Mouse (Mus musculus) myocyte (in vitro differentiated cells): ENCODE measurements around the gene Nfx1. TPM values are rescaled to one million over a fixed set of nuclear protein-coding genes. Genes with fewer than 3 reads are reported as not detected.

Experiments
- H3K27me3 ChIP-seq: one replicate; pipeline ENCODE4 v1.6.1; 2011; ENCODE audit not compliant: control insufficient read depth, insufficient read depth, insufficient read length
- H3K36me3 ChIP-seq: one replicate; pipeline ENCODE4 v1.6.1; 2011; ENCODE audit not compliant: control insufficient read depth, insufficient read depth
- H3K4me2 ChIP-seq: one replicate; pipeline ENCODE4 v1.6.1; 2011; ENCODE audit warnings: low read depth, control low read depth
- H3K4me3 ChIP-seq: one replicate; pipeline ENCODE4 v1.5.1; 2011; ENCODE audit warnings: mild to moderate bottlenecking, control low read depth, moderate library complexity
- H3K79me2 ChIP-seq: one replicate; pipeline ENCODE4 v1.6.1; 2011; ENCODE audit not compliant: control insufficient read depth, insufficient read depth
- H3ac ChIP-seq: one replicate; pipeline ENCODE4 v1.6.1; 2011; ENCODE audit not compliant: control insufficient read depth, insufficient read length
- CEBPB ChIP-seq: IDR thresholded peaks from 2 replicates; pipeline ENCODE4 v1.6.1; 2011; ENCODE audit warnings: mild to moderate bottlenecking, moderate library complexity; ENCODE audit not compliant: poor library complexity, insufficient read depth, severe bottlenecking
- E2F4 ChIP-seq: IDR thresholded peaks from one replicate; pipeline ENCODE4 v1.6.1; 2011; ENCODE audit warnings: mild to moderate bottlenecking, control low read depth, moderate library complexity; ENCODE audit not compliant: insufficient read depth
- MAX ChIP-seq: IDR thresholded peaks from one replicate; pipeline ENCODE4 v1.6.1; 2011; ENCODE audit warnings: low read depth, mild to moderate bottlenecking, control low read depth
- MYOD1 ChIP-seq, 3 experiments: IDR thresholded peaks; one replicate each; pipeline ENCODE4 v1.6.1; 2011; ENCODE audit warnings: control low read depth in 2 of 3, low read depth in 2 of 3, mild to moderate bottlenecking in 2 of 3, moderate library complexity in 1 of 3; ENCODE audit not compliant: insufficient read length in 2 of 3, control insufficient read depth in 1 of 3
- MYOG ChIP-seq, 3 experiments: IDR thresholded peaks; one replicate each; pipeline ENCODE4 v1.6.1; 2011; ENCODE audit warnings: control low read depth in 2 of 3, low read depth in 2 of 3, mild to moderate bottlenecking in 2 of 3; ENCODE audit not compliant: insufficient read length in 2 of 3, control insufficient read depth in 1 of 3, insufficient read depth in 1 of 3
- POLR2A ChIP-seq: IDR thresholded peaks from one replicate; pipeline ENCODE4 v1.6.1; 2011; ENCODE audit warnings: low read depth, mild to moderate bottlenecking, control low read depth, moderate library complexity; ENCODE audit not compliant: insufficient read length
- POLR2AphosphoS2 ChIP-seq: IDR thresholded peaks from one replicate; pipeline ENCODE4 v1.6.1; 2011; ENCODE audit warnings: low read depth, control low read depth; ENCODE audit not compliant: insufficient read length
- REST ChIP-seq: IDR thresholded peaks from one replicate; pipeline ENCODE4 v1.6.1; 2011; ENCODE audit warnings: mild to moderate bottlenecking, control low read depth, moderate library complexity; ENCODE audit not compliant: insufficient read depth, insufficient read length
- SRF ChIP-seq: IDR thresholded peaks from one replicate; pipeline ENCODE4 v1.6.1; 2011; ENCODE audit warnings: low read depth; ENCODE audit not compliant: control insufficient read depth, insufficient read length
- TCF12 ChIP-seq: IDR thresholded peaks from one replicate; pipeline ENCODE4 v1.6.1; 2011; ENCODE audit warnings: mild to moderate bottlenecking, control low read depth; ENCODE audit not compliant: poor library complexity, insufficient read depth, severe bottlenecking
- TCF3 ChIP-seq: IDR thresholded peaks from one replicate; pipeline ENCODE4 v1.6.1; 2011; ENCODE audit warnings: low read depth, control low read depth; ENCODE audit not compliant: insufficient read length
- USF1 ChIP-seq: IDR thresholded peaks from one replicate; pipeline ENCODE4 v1.6.1; 2011; ENCODE audit warnings: low read depth, mild to moderate bottlenecking, control low read depth, moderate library complexity
- polyA plus RNA-seq: library from polyadenylated mRNA; unstranded; fragments of >200 nt; fragmentation: generic; extraction: Trizol; gene quantifications from one replicate; pipeline ENCODE4 v1.2.1, GENCODE M21; 2012; ENCODE audit warnings: missing spikeins

The Nfx1 gene
- polyA plus RNA-seq, 1 experiment: 27.0 TPM

DNA sequence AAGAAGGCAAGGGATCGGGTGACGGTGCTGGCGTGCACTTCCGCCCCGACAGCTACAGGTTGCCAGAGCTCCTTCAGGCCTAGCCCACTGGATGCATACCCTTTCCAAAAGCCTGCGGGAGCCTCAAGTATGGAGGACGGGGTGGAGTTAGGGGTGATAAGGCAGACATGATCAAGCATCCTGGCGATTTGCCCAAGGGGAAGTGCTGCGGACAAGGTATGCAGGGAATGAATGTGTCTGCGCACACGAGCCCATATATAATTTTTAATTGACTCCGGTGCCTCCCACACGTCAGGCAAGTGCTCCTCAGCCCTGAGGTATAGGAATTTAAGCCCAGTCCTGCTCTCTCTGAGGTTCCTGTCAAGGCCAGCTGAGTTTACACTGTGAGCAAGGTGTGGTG, 84.4 kb downstream of the Nfx1 start:
- no peak overlapping the region for H3K4me3 ChIP-seq
- no peaks in the 10 kb centered on the region for H3K27me3 ChIP-seq
- no peaks in the 10 kb centered on the region for H3K36me3 ChIP-seq
- H3ac ChIP-seq: no peak overlapping the region
- H3K4me2 ChIP-seq: no peak overlapping the region
- no peaks in the 10 kb centered on the region for H3K79me2 ChIP-seq
- TF ChIP-seq CEBPB: no peak
- no peak for TF ChIP-seq USF1
- no peak for TF ChIP-seq MYOG (IDR thresholded peaks at IDR 0.05; ENCODE audit: control insufficient read depth in 1 of 3, insufficient read depth in 1 of 3, insufficient read length in 2 of 3, low read depth in 2 of 3)
- TF ChIP-seq MYOD1 (IDR thresholded peaks at IDR 0.05; ENCODE audit: control insufficient read depth in 1 of 3, insufficient read length in 2 of 3, low read depth in 2 of 3): no peak
- no peak for TF ChIP-seq MAX
- no peak for TF ChIP-seq TCF3
- no peak for TF ChIP-seq E2F4
- no peak for TF ChIP-seq POLR2AphosphoS2
- TF ChIP-seq POLR2A: no peak
- TF ChIP-seq REST: no peak
- TF ChIP-seq SRF: no peak
- TF ChIP-seq TCF12: no peak

DNA sequence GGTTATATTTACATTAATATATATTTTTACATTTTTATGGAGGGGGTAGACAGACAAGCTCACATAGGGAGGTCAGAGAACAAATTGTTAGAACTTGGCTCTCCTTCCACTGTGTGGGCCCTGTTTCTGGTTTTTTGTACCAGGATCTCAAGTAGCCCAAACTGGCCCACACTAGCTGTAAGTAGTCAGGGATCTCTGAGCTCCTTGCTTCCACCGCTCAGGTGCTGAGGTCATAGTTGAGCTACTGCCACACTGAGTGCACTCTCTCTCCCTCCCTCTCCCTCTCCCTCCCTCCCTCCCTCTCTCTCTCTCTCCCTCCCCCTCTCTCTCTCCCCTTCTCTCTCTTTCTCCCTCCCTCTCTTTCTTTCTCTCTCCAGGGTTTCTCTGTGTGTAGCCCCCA, 85.5 kb downstream of the Nfx1 start:
- Histone ChIP-seq H3K4me2 (no peak overlapping the region), H3K27me3 (peaks cover 5% of the 10 kb centered on the region), H3K4me3 (no peak overlapping the region), H3ac (no peak overlapping the region), H3K79me2 (no peaks in the 10 kb centered on the region), H3K36me3 (no peaks in the 10 kb centered on the region)
- TF ChIP-seq MAX (no peak), SRF (no peak), CEBPB (no peak), POLR2AphosphoS2 (no peak), MYOD1 (IDR thresholded peaks at IDR 0.05; ENCODE audit: control insufficient read depth in 1 of 3, insufficient read length in 2 of 3, low read depth in 2 of 3) (no peak), TCF3 (no peak), POLR2A (no peak), REST (no peak), E2F4 (no peak), TCF12 (no peak), USF1 (no peak), MYOG (IDR thresholded peaks at IDR 0.05; ENCODE audit: control insufficient read depth in 1 of 3, insufficient read depth in 1 of 3, insufficient read length in 2 of 3, low read depth in 2 of 3) (no peak)

- Histone ChIP-seq H3K4me2 (no peak overlapping the region), H3K79me2 (no peaks in the 10 kb centered on the region), H3K4me3 (no peak overlapping the region), H3K27me3 (peaks cover 9% of the 10 kb centered on the region), H3ac (no peak overlapping the region), H3K36me3 (no peaks in the 10 kb centered on the region)
- TF ChIP-seq TCF3: no peak
- TF ChIP-seq MAX: no peak
- TF ChIP-seq POLR2AphosphoS2: no peak
- TF ChIP-seq MYOG (IDR thresholded peaks at IDR 0.05; ENCODE audit: control insufficient read depth in 1 of 3, insufficient read depth in 1 of 3, insufficient read length in 2 of 3, low read depth in 2 of 3): no peak
- no peak for TF ChIP-seq SRF
These were observed 86.1 kb downstream of the Nfx1 start for GRCm38 (mm10) chr4:41056742-41057332.

GRCm38 (mm10) chr4:41057361-41057760, 86.7 kb downstream of the Nfx1 start:
- Histone ChIP-seq H3ac (no peak overlapping the region), H3K36me3 (no peaks in the 10 kb centered on the region), H3K4me2 (no peak overlapping the region), H3K27me3 (peaks cover 12% of the 10 kb centered on the region), H3K79me2 (no peaks in the 10 kb centered on the region), H3K4me3 (no peak overlapping the region)
- TF ChIP-seq POLR2AphosphoS2 (no peak), MYOD1 (IDR thresholded peaks at IDR 0.05; ENCODE audit: control insufficient read depth in 1 of 3, insufficient read length in 2 of 3, low read depth in 2 of 3) (no peak)

GRCm38 (mm10) chr4:41063351-41063750, 92.6 kb downstream of the Nfx1 start:
- Histone ChIP-seq H3K4me3 (no peak overlapping the region), H3K36me3 (no peaks in the 10 kb centered on the region), H3K4me2 (no peak overlapping the region), H3ac (no peak overlapping the region), H3K79me2 (no peaks in the 10 kb centered on the region), H3K27me3 (peaks cover 19% of the 10 kb centered on the region)
- TF ChIP-seq TCF3 (no peak), POLR2A (no peak), CEBPB (no peak), SRF (no peak), USF1 (no peak), E2F4 (no peak), POLR2AphosphoS2 (no peak)
